Mouse (Mus musculus) ES-E14 (cell line): ENCODE results near the gene C1qc.
A peak's percentile ranks its signal among the peaks of the same experiment; 100 is the strongest.

Experiments
- CHD2 ChIP-seq: IDR thresholded peaks from 2 replicates; pipeline ENCODE4 v1.6.1; 2014; ENCODE audit warnings: mild to moderate bottlenecking, low read depth, low read length, inconsistent platforms
- HCFC1 ChIP-seq: IDR thresholded peaks from 2 replicates; pipeline ENCODE4 v1.6.1; 2012; ENCODE audit warnings: low read length, inconsistent platforms, borderline replicate concordance; ENCODE audit not compliant: insufficient read depth
- MAFK ChIP-seq: IDR thresholded peaks from 2 replicates; pipeline ENCODE4 v1.6.1; 2014; ENCODE audit warnings: mild to moderate bottlenecking, low read depth, low read length, inconsistent platforms; ENCODE audit not compliant: insufficient read depth
- ZC3H11A ChIP-seq: IDR thresholded peaks from 2 replicates; pipeline ENCODE4 v1.6.1; 2012; ENCODE audit warnings: low read depth, mild to moderate bottlenecking, inconsistent platforms, low read length, borderline replicate concordance
- ZNF384 ChIP-seq: IDR thresholded peaks from 2 replicates; pipeline ENCODE4 v1.6.1; 2012; ENCODE audit warnings: low read depth, low read length, inconsistent platforms

GRCm38 (mm10) chr4:136893691-136894543, 1.1 kb upstream of the C1qc start:
- no peak for TF ChIP-seq CHD2
- peak; percentile 23; the same call in 1 of the 2 replicates for TF ChIP-seq ZC3H11A
- TF ChIP-seq ZNF384: no peak
- no peak for TF ChIP-seq MAFK
- no peak for TF ChIP-seq HCFC1
